Comparison of ENCODE assay signal across 8 mouse cellular contexts in genomic region chr11:58937909-58938308, GRCm38 (mm10). TPM values are rescaled to one million over a fixed set of nuclear protein-coding genes. Genes with fewer than 3 reads are reported as not detected.
DNase-seq lines count a peak whose midpoint lies in the region; ATAC-seq and TF ChIP-seq lines count a peak whose summit lies in the region.

No protein-coding gene starts in this region.

- peak overlapping the region; percentile 94 for H3K27ac ChIP-seq in embryonic facial prominence, embryonic 15.5 days (replicated peaks)
- H3K27ac ChIP-seq in limb, embryonic 12.5 days = peak overlapping the region; percentile 93
- peak overlapping the region; percentile 71 for H3K27ac ChIP-seq in neural tube, embryonic 11.5 days (ENCODE audit: low read depth, low read length)

- TF ChIP-seq CTCF in C2C12 (IDR thresholded peaks at IDR 0.05; ENCODE audit: control insufficient read depth, insufficient read depth, insufficient read length) = no peak

- peak overlapping the region; percentile 98 for H3K9ac ChIP-seq in embryonic facial prominence, embryonic 15.5 days
- peak overlapping the region; percentile 97 for H3K9ac ChIP-seq in limb, embryonic 12.5 days (replicated peaks)
- peak overlapping the region; percentile 95 for H3K9ac ChIP-seq in neural tube, embryonic 11.5 days (ENCODE audit: low read length)

- H3K4me2 ChIP-seq in embryonic facial prominence, embryonic 15.5 days (replicated peaks) = peak overlapping the region; percentile 86
- peak overlapping the region; percentile 92 for H3K4me2 ChIP-seq in limb, embryonic 12.5 days
- H3K4me2 ChIP-seq in neural tube, embryonic 11.5 days (ENCODE audit: low read depth) = peak overlapping the region; percentile 91

- peak overlapping the region; percentile 95 for H3ac ChIP-seq in C2C12 (ENCODE audit: control insufficient read depth, insufficient read length, low read depth)

- H3K9me3 ChIP-seq in embryonic facial prominence, embryonic 15.5 days (replicated peaks) = no peaks in the 10 kb centered on the region
- H3K9me3 ChIP-seq in limb, embryonic 12.5 days = no peaks in the 10 kb centered on the region
- H3K9me3 ChIP-seq in neural tube, embryonic 11.5 days (ENCODE audit: control insufficient read depth, low read length) = no peaks in the 10 kb centered on the region

- H3K36me3 ChIP-seq in C2C12 (ENCODE audit: control insufficient read depth, insufficient read depth) = peaks cover 31% of the 10 kb centered on the region
- peaks cover 35% of the 10 kb centered on the region for H3K36me3 ChIP-seq in embryonic facial prominence, embryonic 15.5 days
- peaks cover 40% of the 10 kb centered on the region for H3K36me3 ChIP-seq in limb, embryonic 12.5 days
- H3K36me3 ChIP-seq in neural tube, embryonic 11.5 days (ENCODE audit: control insufficient read depth, insufficient read depth, low read length) = peaks cover 6% of the 10 kb centered on the region; the same call in 1 of the 2 replicates

- H3K4me3 ChIP-seq in C2C12 (ENCODE audit: insufficient read depth, poor library complexity, severe bottlenecking) = peak overlapping the region; percentile 97
- H3K4me3 ChIP-seq in embryonic facial prominence, embryonic 15.5 days (replicated peaks) = peak overlapping the region; percentile 95
- peak overlapping the region; percentile 94 for H3K4me3 ChIP-seq in limb, embryonic 12.5 days (replicated peaks)
- peak overlapping the region; percentile 93 for H3K4me3 ChIP-seq in neural tube, embryonic 11.5 days (ENCODE audit: low read depth, low read length)

- no peaks in the 10 kb centered on the region for H3K27me3 ChIP-seq in C2C12 (ENCODE audit: control insufficient read depth, insufficient read depth, insufficient read length)
- no peaks in the 10 kb centered on the region for H3K27me3 ChIP-seq in embryonic facial prominence, embryonic 15.5 days
- no peaks in the 10 kb centered on the region; the same call in 1 of the 2 replicates for H3K27me3 ChIP-seq in limb, embryonic 12.5 days
- H3K27me3 ChIP-seq in neural tube, embryonic 11.5 days (ENCODE audit: control insufficient read depth, insufficient read depth, low read length) = no peaks in the 10 kb centered on the region

- peaks cover 32% of the 10 kb centered on the region for H3K79me2 ChIP-seq in C2C12 (ENCODE audit: control insufficient read depth, insufficient read depth)

- H3K79me3 ChIP-seq in C2C12 (ENCODE audit: low read depth) = peaks cover 18% of the 10 kb centered on the region

- peaks cover 25% of the 10 kb centered on the region for H3K4me1 ChIP-seq in embryonic facial prominence, embryonic 15.5 days
- H3K4me1 ChIP-seq in limb, embryonic 12.5 days (replicated peaks) = peaks cover 16% of the 10 kb centered on the region
- H3K4me1 ChIP-seq in neural tube, embryonic 11.5 days (ENCODE audit: control insufficient read depth, insufficient read depth, low read length) = peaks cover 6% of the 10 kb centered on the region

- DNase-seq in cerebellum, postnatal 10 days = peak; percentile 57 to 58
- DNase-seq in cerebellum, adult 8-10 months = no peak
- DNase-seq in neural tube, embryonic 11.5 days (ENCODE audit: low spot score) = peak; percentile 45
- no peak for DNase-seq in left cerebral cortex, adult 9 months (ENCODE audit: low spot score in 2 of 2)
- no peak for DNase-seq in left cerebral cortex, adult 18-20 months (ENCODE audit: low spot score in 2 of 2)

- under 1% methylated on average over 13 of the region's 13 CpGs for WGBS in embryonic facial prominence, embryonic 15.5 days
- 1% methylated on average over 13 of the region's 13 CpGs for WGBS in limb, embryonic 12.5 days
- WGBS in neural tube, embryonic 11.5 days = 2% methylated on average over 13 of the region's 13 CpGs

- ATAC-seq in embryonic facial prominence, embryonic 15.5 days (ENCODE audit: insufficient number of reproducible peaks, low FRiP score, low TSS enrichment, low read depth) = no peak
- ATAC-seq in limb, embryonic 12.5 days (ENCODE audit: insufficient number of reproducible peaks, insufficient read depth, low FRiP score, low TSS enrichment, low read depth) = 0 out of 2 replicates have a peak, but pooled peaks have one; percentile 11
- ATAC-seq in neural tube, embryonic 11.5 days (ENCODE audit: insufficient read depth, low FRiP score, low TSS enrichment) = no peak; the same call in 1 of the 2 replicates

TF ChIP-seq in C2C12, 6 proteins besides CTCF, POLR2A, EP300 and RAD21:
- TF ChIP-seq MYOD1 (IDR thresholded peaks at IDR 0.05; ENCODE audit: control insufficient read depth, insufficient read length, low read depth) = no peak
- TF ChIP-seq USF1 (IDR thresholded peaks at IDR 0.05; ENCODE audit: low read depth) = no peak
- TF ChIP-seq MYOG (IDR thresholded peaks at IDR 0.05; ENCODE audit: control insufficient read depth, extremely low read depth, insufficient read length) = no peak
- TF ChIP-seq FOSL1 (IDR thresholded peaks at IDR 0.05; ENCODE audit: insufficient read depth, low read length, poor library complexity, severe bottlenecking) = no peak

RNA-seq across cellular contexts. Expression of gene Rnf187, which starts 0.8 kb away (rescaled TPM):
- 245 TPM for polyA plus RNA-seq in C2C12 (2012; fragmentation: generic; extraction: Trizol)
- polyA plus RNA-seq in embryonic facial prominence, embryonic 15.5 days (2015; fragmentation: Nextera tagmentation; extraction: Ambion mirVana) = 243 and 249 TPM in 2 replicates
- polyA plus RNA-seq in limb, embryonic 12.5 days (2016; fragmentation: Nextera tagmentation; extraction: Ambion mirVana) = 306 and 315 TPM in 2 replicates
- 460 and 493 TPM in 2 replicates for polyA plus RNA-seq in neural tube, embryonic 11.5 days (2014; fragmentation: Nextera tagmentation; extraction: Ambion mirVana)
- total RNA-seq in left cerebral cortex, adult 18-20 months (2021) = 100 to 1,000 TPM; 485 to 490 TPM

RNA-seq across cellular contexts. Expression of gene Hist3h2ba, which starts 10.8 kb away (rescaled TPM):
- polyA plus RNA-seq in C2C12 (2012; fragmentation: generic; extraction: Trizol) = 1.6 TPM
- 43.6 and 55.8 TPM in 2 replicates for polyA plus RNA-seq in embryonic facial prominence, embryonic 15.5 days (2015; fragmentation: Nextera tagmentation; extraction: Ambion mirVana)
- 22.6 and 28.5 TPM in 2 replicates for polyA plus RNA-seq in limb, embryonic 12.5 days (2016; fragmentation: Nextera tagmentation; extraction: Ambion mirVana)
- polyA plus RNA-seq in neural tube, embryonic 11.5 days (2014; fragmentation: Nextera tagmentation; extraction: Ambion mirVana) = 75.5 and 84.8 TPM in 2 replicates
- total RNA-seq in left cerebral cortex, adult 18-20 months (2021) = 100 to 1,000 TPM in 1 of 2 experiments, 10 to 100 TPM in 1; 99.3 to 112 TPM

RNA-seq across cellular contexts. Expression of gene Hist3h2a, which starts 16.6 kb away (rescaled TPM):
- 11.4 TPM for polyA plus RNA-seq in C2C12 (2012; fragmentation: generic; extraction: Trizol)
- 37.0 and 38.3 TPM in 2 replicates for polyA plus RNA-seq in embryonic facial prominence, embryonic 15.5 days (2015; fragmentation: Nextera tagmentation; extraction: Ambion mirVana)
- polyA plus RNA-seq in limb, embryonic 12.5 days (2016; fragmentation: Nextera tagmentation; extraction: Ambion mirVana) = 26.2 and 27.9 TPM in 2 replicates
- polyA plus RNA-seq in neural tube, embryonic 11.5 days (2014; fragmentation: Nextera tagmentation; extraction: Ambion mirVana) = 56.3 and 61.4 TPM in 2 replicates
- 10 to 100 TPM; 62.8 to 63.7 TPM for total RNA-seq in left cerebral cortex, adult 18-20 months (2021)

RNA-seq across cellular contexts. Expression of gene Trim17, which starts 16.6 kb away (rescaled TPM):
- polyA plus RNA-seq in C2C12 (2012; fragmentation: generic; extraction: Trizol) = 0.22 TPM
- polyA plus RNA-seq in embryonic facial prominence, embryonic 15.5 days (2015; fragmentation: Nextera tagmentation; extraction: Ambion mirVana) = 0.42 and 0.59 TPM in 2 replicates
- polyA plus RNA-seq in limb, embryonic 12.5 days (2016; fragmentation: Nextera tagmentation; extraction: Ambion mirVana) = 0.80 and 0.93 TPM in 2 replicates
- polyA plus RNA-seq in neural tube, embryonic 11.5 days (2014; fragmentation: Nextera tagmentation; extraction: Ambion mirVana) = 0.74 and 0.88 TPM in 2 replicates
- 1 to 10 TPM; 4.0 to 5.0 TPM for total RNA-seq in left cerebral cortex, adult 18-20 months (2021)

RNA-seq across cellular contexts. Expression of gene Btnl10, which starts 20.2 kb away (rescaled TPM):
- polyA plus RNA-seq in C2C12 (2012; fragmentation: generic; extraction: Trizol) = not detected
- polyA plus RNA-seq in embryonic facial prominence, embryonic 15.5 days (2015; fragmentation: Nextera tagmentation; extraction: Ambion mirVana) = not detected in 2 replicates
- polyA plus RNA-seq in limb, embryonic 12.5 days (2016; fragmentation: Nextera tagmentation; extraction: Ambion mirVana) = 0.25 TPM in 1 of 2 replicates, not detected in the other
- not detected in 2 replicates for polyA plus RNA-seq in neural tube, embryonic 11.5 days (2014; fragmentation: Nextera tagmentation; extraction: Ambion mirVana)
- not detected for total RNA-seq in left cerebral cortex, adult 18-20 months (2021)

Comparison
In these comparisons a context has a peak if more than half of its experiments do, and no peak if none do; other contexts are left out.
1. DNase-seq: peak in cerebellum, postnatal 10 days (2 of 2) and neural tube, embryonic 11.5 days (single experiment); none in cerebellum, adult 8-10 months (single experiment), left cerebral cortex, adult 9 months (0 of 2) and left cerebral cortex, adult 18-20 months (0 of 2).
2. Peak in every context shown above with its lines, with median percentiles within 50 percentile points of each other: H3K4me3 ChIP-seq, H3K27ac ChIP-seq, H3K4me2 ChIP-seq and H3K9ac ChIP-seq.